Mouse (Mus musculus): ENCODE data around the gene Spire2. TPM values are rescaled to one million over a fixed set of nuclear protein-coding genes. Genes with fewer than 3 reads are reported as not detected.
"Not testable (repeated sequence)": the region's sequence is repeated elsewhere in the genome, so short reads cannot be mapped to it uniquely, and the experiment has no call there.

Gene Spire2
- polyA plus RNA-seq (2015; fragmentation: Nextera tagmentation; extraction: Ambion mirVana): 37.9 and 44.0 TPM in 2 replicates

DNA sequence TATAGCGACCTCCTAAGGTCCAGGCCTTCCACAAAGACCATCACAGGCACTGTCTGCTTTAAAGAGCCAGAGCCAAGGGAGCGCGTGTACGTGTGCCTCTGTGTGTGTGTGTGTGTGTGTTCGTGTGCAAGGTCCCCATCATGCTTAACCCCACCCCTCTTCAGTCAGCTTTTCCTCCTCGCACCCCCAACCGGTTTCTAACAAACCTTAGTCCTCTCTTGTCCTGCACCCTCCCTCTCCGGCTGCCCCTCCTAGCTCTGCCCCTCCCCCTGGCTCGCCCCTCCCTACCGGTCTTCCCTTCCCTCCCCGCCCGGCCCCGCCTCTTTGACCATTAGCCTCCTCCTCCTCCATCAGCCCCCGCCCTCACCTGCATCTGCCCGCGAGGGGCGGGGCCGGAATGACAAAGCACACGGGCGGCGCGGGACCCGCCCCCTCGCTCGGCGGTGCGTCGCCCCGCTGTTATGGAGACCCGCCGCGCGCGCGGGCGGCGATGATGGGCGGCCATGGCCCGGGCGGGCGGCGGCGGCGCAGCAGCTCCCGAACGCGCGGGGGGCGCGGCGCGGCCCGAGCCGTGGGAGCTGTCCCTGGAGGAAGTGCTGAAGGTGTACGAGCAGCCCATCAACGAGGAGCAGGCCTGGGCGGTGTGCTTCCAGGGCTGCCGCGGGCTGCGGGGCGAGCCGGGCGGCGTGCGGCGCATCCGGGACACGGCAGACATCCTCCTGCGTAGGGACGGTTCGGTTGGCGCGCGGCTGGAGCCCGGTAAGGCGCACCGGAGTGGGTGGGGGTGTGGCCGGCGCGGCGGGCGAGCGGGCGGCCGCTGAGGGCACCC lies at the start of gene Spire2:
Gene Spire2, plus strand, starts transcription at position 452 of the 829 bp plus-strand sequence.
- H3K4me2 ChIP-seq: peak within 1 kb of the TSS; percentile 60
- H3K27ac ChIP-seq (replicated peaks): peak within 1 kb of the TSS; percentile 95
- H3K4me1 ChIP-seq: peaks cover 48% of the 10 kb centered on the region
- peak; percentile 90 for ATAC-seq (ENCODE audit: low FRiP score)
- peak within 1 kb of the TSS; percentile 86 for H3K9ac ChIP-seq (replicated peaks)
- under 1% methylated on average over 83 of the region's 85 CpGs for WGBS
- no peaks in the 10 kb centered on the region for H3K27me3 ChIP-seq (replicated peaks)
- peak within 1 kb of the TSS; percentile 82 for H3K4me3 ChIP-seq (replicated peaks)
- H3K36me3 ChIP-seq: no peaks in the 10 kb centered on the region
- H3K9me3 ChIP-seq (replicated peaks): no peaks in the 10 kb centered on the region

DNA sequence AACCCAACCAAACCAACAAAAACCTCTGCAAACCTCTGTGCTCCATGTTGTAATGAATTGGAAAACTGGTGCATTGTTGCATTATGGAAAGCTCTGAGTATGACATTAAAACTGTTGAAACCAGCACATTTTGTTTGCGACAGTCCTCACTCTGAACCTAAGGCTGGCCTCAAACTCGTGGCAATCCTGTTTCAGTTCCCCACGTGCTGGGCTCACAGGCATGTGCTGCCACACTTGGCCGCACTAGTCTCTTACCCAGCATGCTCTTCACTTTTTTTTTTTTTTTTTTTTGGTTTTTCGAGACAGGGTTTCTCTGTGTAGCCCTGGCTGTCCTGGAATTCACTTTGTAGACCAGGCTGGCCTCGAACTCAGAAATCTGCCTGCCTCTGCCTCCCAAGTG lies 49.5 kb upstream of the Spire2 start:
- not testable (repeated sequence) for H3K9me3 ChIP-seq (replicated peaks); H3K27ac ChIP-seq (replicated peaks); H3K4me3 ChIP-seq (replicated peaks); H3K4me1 ChIP-seq; H3K36me3 ChIP-seq; H3K4me2 ChIP-seq; H3K9ac ChIP-seq (replicated peaks); H3K27me3 ChIP-seq (replicated peaks); ATAC-seq (ENCODE audit: low FRiP score)
- 95% methylated on average over 5 of the region's 6 CpGs for WGBS

DNA sequence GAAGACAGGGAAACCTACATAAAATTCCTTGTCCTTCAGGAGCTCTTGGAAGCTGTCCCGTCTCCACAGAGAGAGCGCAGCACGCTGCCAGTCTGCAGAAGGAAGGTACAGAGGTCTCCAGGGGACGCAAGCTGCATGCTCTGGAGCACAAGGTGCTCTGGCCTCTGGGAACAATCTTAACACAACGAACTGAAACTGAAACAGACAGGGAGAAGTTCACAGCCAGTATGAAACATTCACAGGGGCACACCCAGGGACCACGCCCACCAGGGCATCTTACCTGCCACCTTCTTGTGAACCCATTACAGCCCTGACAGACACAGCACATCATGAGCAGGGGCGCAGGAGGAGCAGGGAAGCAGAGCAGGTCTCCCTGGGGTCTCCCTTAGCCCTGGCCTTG lies 48.5 kb upstream of the Spire2 start:
- Histone ChIP-seq H3K4me2 (no peak overlapping the region), H3K9ac (replicated peaks) (no peak overlapping the region), H3K9me3 (replicated peaks) (no peaks in the 10 kb centered on the region), H3K27me3 (replicated peaks) (no peaks in the 10 kb centered on the region), H3K4me1 (no peaks in the 10 kb centered on the region), H3K36me3 (no peaks in the 10 kb centered on the region), H3K27ac (replicated peaks) (no peak overlapping the region), H3K4me3 (replicated peaks) (no peak overlapping the region)
- 92% methylated on average over 7 of the region's 7 CpGs for WGBS
- no peak for ATAC-seq (ENCODE audit: low FRiP score)

DNA sequence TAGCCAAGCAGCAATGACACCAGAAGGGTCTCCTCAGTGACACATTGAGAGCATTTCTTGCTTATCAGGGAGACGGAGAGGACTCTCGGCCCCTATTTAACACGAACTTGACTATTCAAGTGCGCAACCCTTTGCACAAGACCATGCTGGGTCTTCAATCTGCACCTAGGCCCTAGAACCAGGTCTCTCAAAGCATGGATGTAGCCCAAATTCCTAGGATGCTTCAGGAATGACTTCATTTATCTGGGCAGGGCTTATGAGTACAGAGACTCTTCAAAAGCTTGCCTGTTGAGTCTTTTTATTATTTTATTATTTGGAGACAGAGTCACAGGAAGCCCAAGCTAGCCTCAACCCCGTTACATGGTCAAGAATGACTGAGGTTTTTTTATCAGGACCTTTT lies 48.0 kb upstream of the Spire2 start:
- H3K9me3 ChIP-seq (replicated peaks): no peaks in the 10 kb centered on the region
- H3K4me1 ChIP-seq: no peaks in the 10 kb centered on the region
- ATAC-seq (ENCODE audit: low FRiP score): no peak
- H3K9ac ChIP-seq (replicated peaks): no peak overlapping the region
- no peaks in the 10 kb centered on the region for H3K36me3 ChIP-seq
- no peak overlapping the region for H3K4me2 ChIP-seq
- 91% methylated on average over 5 of the region's 5 CpGs for WGBS
- no peak overlapping the region for H3K27ac ChIP-seq (replicated peaks)
- H3K27me3 ChIP-seq (replicated peaks): no peaks in the 10 kb centered on the region
- H3K4me3 ChIP-seq (replicated peaks): no peak overlapping the region

DNA sequence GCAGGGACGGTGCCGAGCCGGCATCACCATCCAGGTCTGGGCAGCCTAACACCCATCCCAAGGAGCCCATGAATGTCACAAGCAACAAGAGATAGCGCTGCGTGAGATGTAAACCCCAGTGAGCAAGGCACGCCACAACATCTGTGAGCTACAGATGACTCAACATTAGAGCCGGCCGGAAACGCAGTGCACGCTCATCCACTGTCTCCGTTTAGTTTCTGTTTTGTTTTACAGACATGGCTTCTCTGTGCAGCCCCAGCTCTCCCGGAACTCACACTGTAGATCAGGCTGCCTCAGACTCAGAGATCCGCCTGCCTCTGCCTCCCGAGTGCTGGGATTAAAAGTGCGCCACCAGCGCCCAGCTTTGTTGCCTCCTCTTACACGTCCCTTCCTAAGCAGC lies 45.2 kb upstream of the Spire2 start:
- Histone ChIP-seq H3K4me1 (no peaks in the 10 kb centered on the region), H3K27ac (replicated peaks) (no peak overlapping the region), H3K36me3 (no peaks in the 10 kb centered on the region), H3K4me2 (no peak overlapping the region), H3K9ac (replicated peaks) (no peak overlapping the region), H3K4me3 (replicated peaks) (no peak overlapping the region), H3K9me3 (replicated peaks) (no peaks in the 10 kb centered on the region), H3K27me3 (replicated peaks) (no peaks in the 10 kb centered on the region)
- 96% methylated on average over 17 of the region's 17 CpGs for whole genome bisulfite sequencing
- ATAC-seq (ENCODE audit: low FRiP score): no peak

DNA sequence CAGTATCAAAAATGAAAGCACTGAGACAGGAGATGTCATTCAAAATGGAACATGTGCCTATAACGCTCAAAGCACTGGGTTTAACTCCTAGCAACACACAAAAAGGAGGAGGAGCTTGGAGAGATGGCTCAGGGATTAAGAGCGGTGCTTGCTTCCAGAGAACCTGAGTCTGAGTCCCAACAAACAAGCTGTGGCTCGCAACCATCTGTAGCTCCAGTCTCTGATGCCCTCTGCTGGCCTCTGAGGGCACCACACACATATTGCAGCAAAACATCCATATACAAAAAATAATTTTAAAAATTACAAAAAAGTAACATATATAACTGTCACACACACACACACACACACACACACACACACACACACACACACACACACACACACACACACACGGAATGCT lies 42.3 kb upstream of the Spire2 start:
- no peak for ATAC-seq (ENCODE audit: low FRiP score)
- no peak overlapping the region for H3K27ac ChIP-seq (replicated peaks)
- H3K4me3 ChIP-seq (replicated peaks): no peak overlapping the region
- H3K4me2 ChIP-seq: no peak overlapping the region
- no peak overlapping the region for H3K9ac ChIP-seq (replicated peaks)
- WGBS: 80% methylated on average over 3 of the region's 4 CpGs
- H3K27me3 ChIP-seq (replicated peaks): no peaks in the 10 kb centered on the region
- no peaks in the 10 kb centered on the region for H3K9me3 ChIP-seq (replicated peaks)
- H3K36me3 ChIP-seq: no peaks in the 10 kb centered on the region
- H3K4me1 ChIP-seq: no peaks in the 10 kb centered on the region

DNA sequence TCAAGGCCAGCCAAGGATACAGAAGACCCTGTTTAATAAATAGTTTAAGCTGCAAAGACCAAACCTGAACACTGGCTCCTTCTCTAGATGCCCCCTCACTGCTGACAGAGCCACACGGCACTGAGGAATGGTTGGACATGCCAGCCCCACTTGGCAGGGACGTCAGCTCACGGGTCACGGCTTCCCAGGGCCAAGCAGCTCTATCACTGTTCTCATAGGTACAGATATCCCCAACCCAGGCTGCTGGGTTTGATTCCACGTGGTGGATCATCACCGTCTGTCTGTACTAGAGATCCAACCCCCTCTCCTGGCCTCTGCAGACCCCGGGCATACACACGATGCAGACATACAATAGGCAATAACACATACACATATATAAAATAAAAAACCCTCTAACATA lies 41.8 kb upstream of the Spire2 start:
- no peak for ATAC-seq (ENCODE audit: low FRiP score)
- Histone ChIP-seq H3K9ac (replicated peaks) (no peak overlapping the region), H3K36me3 (no peaks in the 10 kb centered on the region), H3K27ac (replicated peaks) (no peak overlapping the region), H3K9me3 (replicated peaks) (no peaks in the 10 kb centered on the region), H3K4me3 (replicated peaks) (no peak overlapping the region), H3K27me3 (replicated peaks) (no peaks in the 10 kb centered on the region), H3K4me1 (no peaks in the 10 kb centered on the region), H3K4me2 (no peak overlapping the region)
- 95% methylated on average over 8 of the region's 8 CpGs for WGBS

DNA sequence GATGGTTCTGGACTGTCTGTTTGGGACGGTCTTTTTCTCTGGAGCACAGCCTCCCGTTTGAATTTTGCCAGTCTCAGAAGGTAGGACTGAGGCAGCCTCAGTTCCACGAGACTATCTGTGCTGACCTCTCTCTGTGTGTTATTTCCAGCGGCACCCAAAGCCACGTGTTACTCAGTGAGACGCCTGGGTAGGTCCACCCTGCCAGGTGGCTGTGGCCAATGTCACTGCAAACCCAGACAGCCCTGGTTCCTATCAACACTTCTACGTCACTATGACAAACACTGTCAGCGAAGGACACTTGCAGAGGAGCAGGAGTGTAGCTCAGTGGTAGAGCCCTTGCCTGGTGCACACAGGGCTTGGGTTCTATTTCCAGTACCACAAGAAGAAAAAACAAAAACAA lies 40.8 kb upstream of the Spire2 start:
- H3K4me1 ChIP-seq: no peaks in the 10 kb centered on the region
- no peaks in the 10 kb centered on the region for H3K36me3 ChIP-seq
- 90% methylated on average over 8 of the region's 8 CpGs for WGBS
- no peak overlapping the region for H3K4me2 ChIP-seq
- H3K9ac ChIP-seq (replicated peaks): no peak overlapping the region
- H3K9me3 ChIP-seq (replicated peaks): no peaks in the 10 kb centered on the region
- no peak for ATAC-seq (ENCODE audit: low FRiP score)
- no peak overlapping the region for H3K4me3 ChIP-seq (replicated peaks)
- no peaks in the 10 kb centered on the region for H3K27me3 ChIP-seq (replicated peaks)
- no peak overlapping the region for H3K27ac ChIP-seq (replicated peaks)

DNA sequence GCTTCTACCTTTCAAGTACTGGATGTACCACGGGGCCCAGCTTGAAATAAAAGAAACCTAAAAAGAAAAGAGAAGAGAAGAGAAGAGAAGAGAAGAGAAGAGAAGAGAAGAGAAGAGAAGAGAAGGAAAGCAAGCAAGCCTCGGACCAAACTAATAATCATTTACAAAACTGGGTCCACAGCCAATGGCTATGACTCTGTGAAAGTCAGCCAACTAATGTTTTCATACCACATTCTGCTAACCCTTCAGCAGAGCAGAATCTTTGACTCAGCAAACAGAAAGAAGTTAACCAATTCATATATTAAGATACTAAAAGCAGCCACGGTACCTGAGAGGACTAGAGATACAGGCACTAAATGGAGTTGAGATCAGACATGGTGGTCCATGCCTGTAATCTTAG lies 40.2 kb upstream of the Spire2 start:
- Histone ChIP-seq H3K27ac (replicated peaks) (no peak overlapping the region), H3K4me3 (replicated peaks) (no peak overlapping the region), H3K9me3 (replicated peaks) (no peaks in the 10 kb centered on the region), H3K4me2 (no peak overlapping the region), H3K27me3 (replicated peaks) (no peaks in the 10 kb centered on the region), H3K9ac (replicated peaks) (no peak overlapping the region), H3K36me3 (no peaks in the 10 kb centered on the region), H3K4me1 (no peaks in the 10 kb centered on the region)
- 94% methylated on average over 3 of the region's 3 CpGs for WGBS
- ATAC-seq (ENCODE audit: low FRiP score): no peak

DNA sequence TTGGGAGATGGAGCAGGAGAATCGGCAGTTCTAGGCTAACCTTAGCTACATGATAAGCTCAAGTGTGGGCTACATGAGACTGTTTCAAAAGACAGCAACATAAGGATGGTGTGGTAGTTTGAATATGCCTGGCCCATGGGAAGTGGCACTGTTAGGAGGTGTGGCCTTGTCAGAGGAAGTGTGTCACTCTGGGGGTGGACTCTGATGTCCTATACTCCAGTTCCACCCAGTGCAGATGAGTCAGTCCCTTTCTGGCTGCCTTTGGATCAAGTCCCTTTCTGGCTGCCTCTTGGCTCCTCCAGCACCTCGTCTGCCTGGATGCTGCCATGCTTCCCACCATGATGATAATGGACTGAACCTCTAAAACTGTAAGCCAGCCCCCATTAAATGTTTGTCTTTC lies 39.7 kb upstream of the Spire2 start:
- Histone ChIP-seq H3K9me3 (replicated peaks) (no peaks in the 10 kb centered on the region), H3K27ac (replicated peaks) (no peak overlapping the region), H3K4me2 (no peak overlapping the region), H3K9ac (replicated peaks) (no peak overlapping the region), H3K27me3 (replicated peaks) (no peaks in the 10 kb centered on the region), H3K4me3 (replicated peaks) (no peak overlapping the region), H3K36me3 (no peaks in the 10 kb centered on the region), H3K4me1 (no peaks in the 10 kb centered on the region)
- ATAC-seq (ENCODE audit: low FRiP score): no peak
- 93% methylated on average over 2 of the region's 2 CpGs for WGBS

DNA sequence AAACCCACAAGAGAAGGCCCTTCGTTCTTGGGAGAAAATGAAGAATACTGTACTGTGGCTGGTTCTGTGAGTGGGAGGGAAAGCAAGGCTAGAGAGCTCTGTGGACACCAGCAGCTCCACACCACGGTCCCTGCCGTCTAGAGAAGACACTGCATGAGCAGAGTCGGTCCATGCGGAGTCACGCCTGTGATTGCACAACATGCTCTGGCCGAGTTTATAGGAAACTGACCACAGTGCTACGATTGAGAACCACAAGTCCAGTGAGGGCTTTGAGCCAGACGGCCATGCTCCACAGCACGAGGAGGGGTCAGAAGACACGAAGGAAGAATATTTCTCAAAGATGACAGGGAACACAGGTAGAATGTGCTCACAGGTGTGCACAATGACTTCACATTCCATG lies 34.2 kb upstream of the Spire2 start:
- Histone ChIP-seq H3K27ac (replicated peaks) (no peak overlapping the region), H3K27me3 (replicated peaks) (no peaks in the 10 kb centered on the region), H3K4me3 (replicated peaks) (no peak overlapping the region), H3K4me1 (no peaks in the 10 kb centered on the region), H3K9me3 (replicated peaks) (no peaks in the 10 kb centered on the region), H3K9ac (replicated peaks) (no peak overlapping the region), H3K4me2 (no peak overlapping the region), H3K36me3 (no peaks in the 10 kb centered on the region)
- ATAC-seq (ENCODE audit: low FRiP score): no peak
- WGBS: 95% methylated on average over 11 of the region's 11 CpGs

DNA sequence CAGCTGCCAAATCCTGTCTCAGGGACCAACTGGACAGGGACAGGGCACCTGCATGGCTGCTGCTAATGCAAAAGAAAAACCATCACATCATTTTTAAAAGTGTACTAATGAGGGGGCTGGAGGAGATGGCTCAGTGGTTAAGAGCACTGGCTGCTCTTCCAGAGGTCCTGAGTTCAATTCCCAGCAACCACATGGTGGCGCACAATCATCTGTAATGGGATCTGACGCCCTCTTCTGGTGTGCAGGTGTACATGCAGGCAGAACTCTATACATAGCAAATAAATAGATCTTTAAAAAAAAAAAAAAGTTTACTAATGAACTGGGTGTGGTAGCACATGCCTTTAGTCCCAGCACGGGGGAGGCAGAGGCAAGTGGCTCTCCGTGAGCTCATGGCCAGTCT lies 23.8 kb upstream of the Spire2 start:
- Histone ChIP-seq H3K27me3 (replicated peaks) (no peaks in the 10 kb centered on the region), H3K36me3 (no peaks in the 10 kb centered on the region), H3K4me3 (replicated peaks) (no peak overlapping the region), H3K27ac (replicated peaks) (no peak overlapping the region), H3K4me2 (no peak overlapping the region), H3K4me1 (no peaks in the 10 kb centered on the region), H3K9me3 (replicated peaks) (no peaks in the 10 kb centered on the region), H3K9ac (replicated peaks) (no peak overlapping the region)
- 72% methylated on average over 4 of the region's 4 CpGs for WGBS
- no peak for ATAC-seq (ENCODE audit: low FRiP score)
